In the genomic region with DNA sequence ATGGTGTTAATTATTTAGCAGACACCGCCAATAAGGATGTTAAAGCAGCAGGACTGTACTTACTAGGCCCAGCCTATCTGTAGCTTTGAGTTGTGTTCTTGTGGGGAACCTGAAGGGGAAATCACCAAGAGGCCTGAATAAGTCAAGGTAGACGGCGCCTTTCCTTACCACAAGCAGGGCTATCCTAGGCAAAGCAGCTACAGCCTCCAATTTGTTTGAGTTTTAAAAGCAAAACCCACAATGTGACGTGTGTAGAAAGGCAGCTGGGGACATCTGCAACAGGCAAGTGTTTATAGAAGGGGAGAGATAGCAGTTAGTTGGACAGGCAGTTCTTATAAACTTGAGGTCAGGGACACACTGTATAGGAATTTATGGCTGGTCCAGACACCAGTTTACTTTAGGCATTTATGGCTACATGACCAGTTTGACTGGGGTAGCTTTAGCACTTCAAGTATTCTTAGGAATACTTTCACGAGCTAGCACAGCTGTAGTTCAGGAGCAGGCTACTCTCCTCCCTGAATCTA, we compare ENCODE assay signal across 29 mouse cellular contexts. TPM values are rescaled to one million over a fixed set of nuclear protein-coding genes. Genes with fewer than 3 reads are reported as not detected.
DNase-seq lines count a peak whose midpoint lies in the region; ATAC-seq and TF ChIP-seq lines count a peak whose summit lies in the region.
"Had no signal": no experiment of that assay in that cellular context is flagged by ENCODE, and none has a peak within 500 bp of the region (broad histone marks: within the 10 kb centered on the region; RNA-seq: fewer than 3 reads in every experiment).

No protein-coding gene starts in this region.

- peaks cover 15% of the 10 kb centered on the region for H3K4me1 ChIP-seq in liver, postnatal 0 days (ENCODE audit: insufficient read depth)
- peaks cover 9 to 44% of the 10 kb centered on the region in 2 experiments for H3K4me1 ChIP-seq in CH12.LX (ENCODE audit: control insufficient read depth in 1 of 2, insufficient read depth in 2 of 2)
- peaks cover 27% of the 10 kb centered on the region for H3K4me1 ChIP-seq in intestine, embryonic 14.5 days (replicated peaks; ENCODE audit: control insufficient read depth, insufficient read depth, low read length)
- H3K4me1 ChIP-seq in stomach, embryonic 15.5 days = peaks cover 17% of the 10 kb centered on the region

- H3K9me3 ChIP-seq in liver, postnatal 0 days (ENCODE audit: low read length) = no peaks in the 10 kb centered on the region
- no peaks in the 10 kb centered on the region for H3K9me3 ChIP-seq in CH12.LX (replicated peaks; ENCODE audit: low read length)
- no peaks in the 10 kb centered on the region for H3K9me3 ChIP-seq in intestine, embryonic 14.5 days (ENCODE audit: control insufficient read depth, low read length)
- no peaks in the 10 kb centered on the region for H3K9me3 ChIP-seq in stomach, embryonic 15.5 days
- H3K9me3 ChIP-seq: embryonic facial prominence, embryonic 13.5 days; forebrain, embryonic 12.5 days; heart, embryonic 12.5 days; limb, embryonic 12.5 days had no signal

- no peak for DNase-seq in liver, postnatal 0 days
- DNase-seq in liver = no peak
- DNase-seq in CH12.LX (ENCODE audit: extremely low read depth) = peak; percentile 72
- peak; percentile 64 for DNase-seq in intestine, embryonic 14.5 days (ENCODE audit: low spot score)
- no peak for DNase-seq in frontal cortex, postnatal 14 days (ENCODE audit: low spot score in 2 of 2)
- DNase-seq in frontal cortex, adult 2 months (ENCODE audit: extremely low spot score in 1 of 2, low spot score in 1 of 2) = no peak
- DNase-seq: adrenal gland, postnatal 10 days; B cell, adult 2 months; cerebellum, adult 18-20 months; cerebellum, postnatal 36 days; embryo, embryonic 11 days; gastrocnemius, adult 2 months; heart, postnatal 14 days; kidney, adult 8-10 months; kidney, postnatal 25 days; layer of hippocampus, postnatal 36 days; right cerebral cortex, adult 18-20 months; right cerebral cortex, postnatal 4 days had no signal

- no peak overlapping the region for H3K4me3 ChIP-seq in liver, postnatal 0 days (ENCODE audit: low read depth, low read length)
- H3K4me3 ChIP-seq in CH12.LX (replicated peaks in 1 of 3; ENCODE audit: low read depth in 2 of 3, low read length in 2 of 3, poor library complexity in 1 of 3) = no peak overlapping the region
- H3K4me3 ChIP-seq in intestine, embryonic 14.5 days (ENCODE audit: low read depth, low read length) = no peak overlapping the region
- no peak overlapping the region for H3K4me3 ChIP-seq in stomach, embryonic 15.5 days (replicated peaks)
- H3K4me3 ChIP-seq: embryonic facial prominence, embryonic 13.5 days; erythroblast, embryonic 14.5 days; forebrain, embryonic 12.5 days; gastrocnemius, adult 2 months; heart, embryonic 12.5 days; layer of hippocampus, adult 2 months; limb, embryonic 12.5 days had no signal

- no peaks in the 10 kb centered on the region for H3K27me3 ChIP-seq in liver, postnatal 0 days (ENCODE audit: insufficient read depth, low read length)
- H3K27me3 ChIP-seq in CH12.LX (replicated peaks) = no peaks in the 10 kb centered on the region
- no peaks in the 10 kb centered on the region for H3K27me3 ChIP-seq in intestine, embryonic 14.5 days (replicated peaks; ENCODE audit: control insufficient read depth, insufficient read depth, low read length)
- H3K27me3 ChIP-seq in stomach, embryonic 15.5 days (replicated peaks) = no peaks in the 10 kb centered on the region
- H3K27me3 ChIP-seq: embryonic facial prominence, embryonic 13.5 days; forebrain, embryonic 12.5 days; heart, embryonic 12.5 days; limb, embryonic 12.5 days had no signal

- peak overlapping the region; percentile 60; the same call in 1 of the 2 replicates for H3K27ac ChIP-seq in liver, postnatal 0 days (ENCODE audit: low read depth)
- no peak overlapping the region for H3K27ac ChIP-seq in CH12.LX (ENCODE audit: insufficient read depth, low read depth)
- peak overlapping the region; percentile 88 for H3K27ac ChIP-seq in intestine, embryonic 14.5 days (ENCODE audit: low read depth)
- peak overlapping the region; percentile 67 for H3K27ac ChIP-seq in stomach, embryonic 15.5 days
- H3K27ac ChIP-seq: embryonic facial prominence, embryonic 13.5 days; forebrain, embryonic 12.5 days; gastrocnemius, adult 2 months; hindbrain, postnatal 0 days; limb, embryonic 12.5 days; liver, embryonic 14.5 days had no signal

- TF ChIP-seq POLR2A in CH12.LX (IDR thresholded peaks at IDR 0.05; ENCODE audit: low read depth, low read length) = no peak

- no peak for TF ChIP-seq CTCF in liver, postnatal 0 days (IDR thresholded peaks at IDR 0.05; ENCODE audit: low read depth)
- no peak for TF ChIP-seq CTCF in CH12.LX (conservative IDR thresholded peaks at IDR 0.05 in 1 of 2, IDR thresholded peaks at IDR 0.05 in 1 of 2; ENCODE audit: low read depth in 2 of 2, low read length in 2 of 2)

- dilution Hi-C loops in CH12.LX (cut with MboI; ENCODE audit: extremely low pct_ligation_motif_present, extremely low pct_unique_long_range_greater_than_20kb, low sequenced_read_pairs) = no loop called here

- no peaks in the 10 kb centered on the region for H3K36me3 ChIP-seq in liver, postnatal 0 days (replicated peaks; ENCODE audit: insufficient read depth, low read length)
- no peaks in the 10 kb centered on the region for H3K36me3 ChIP-seq in CH12.LX (replicated peaks in 1 of 2; ENCODE audit: control insufficient read depth in 1 of 2, insufficient read depth in 1 of 2, low read length in 1 of 2)
- H3K36me3 ChIP-seq in intestine, embryonic 14.5 days (ENCODE audit: control insufficient read depth, insufficient read depth, low read length) = no peaks in the 10 kb centered on the region
- H3K36me3 ChIP-seq in stomach, embryonic 15.5 days = no peaks in the 10 kb centered on the region
- H3K36me3 ChIP-seq: embryonic facial prominence, embryonic 13.5 days; forebrain, embryonic 12.5 days; heart, embryonic 12.5 days; limb, embryonic 12.5 days had no signal

- TF ChIP-seq RAD21 in CH12.LX (IDR thresholded peaks at IDR 0.05; ENCODE audit: low read depth, low read length) = no peak

- 0 out of 2 replicates have a peak overlapping the region, but pooled peaks have one; percentile 7 for H3K9ac ChIP-seq in liver, postnatal 0 days (replicated peaks)
- no peak overlapping the region for H3K9ac ChIP-seq in CH12.LX (ENCODE audit: insufficient read depth, low read depth)
- no peak overlapping the region for H3K9ac ChIP-seq in intestine, embryonic 14.5 days (ENCODE audit: low read length)
- no peak overlapping the region for H3K9ac ChIP-seq in stomach, embryonic 15.5 days
- H3K9ac ChIP-seq: embryonic facial prominence, embryonic 13.5 days; forebrain, embryonic 12.5 days; heart, embryonic 12.5 days; limb, embryonic 12.5 days; liver, embryonic 14.5 days had no signal

- 68% methylated on average over 5 of the region's 5 CpGs for WGBS in liver, postnatal 0 days (ENCODE audit: insufficient replicate concordance)
- WGBS in intestine, embryonic 14.5 days = 33% methylated on average over 5 of the region's 5 CpGs
- WGBS in stomach, embryonic 15.5 days = 53% methylated on average over 5 of the region's 5 CpGs

- no peak overlapping the region for H3K4me2 ChIP-seq in liver, postnatal 0 days (ENCODE audit: low read depth, low read length)
- no peak overlapping the region for H3K4me2 ChIP-seq in CH12.LX (ENCODE audit: insufficient read depth, low read depth, poor library complexity, severe bottlenecking)
- no peak overlapping the region for H3K4me2 ChIP-seq in intestine, embryonic 14.5 days (ENCODE audit: low read length)
- H3K4me2 ChIP-seq in stomach, embryonic 15.5 days = no peak overlapping the region
- H3K4me2 ChIP-seq: embryonic facial prominence, embryonic 13.5 days; forebrain, embryonic 12.5 days; heart, embryonic 12.5 days; limb, embryonic 12.5 days; midbrain, embryonic 11.5 days had no signal

- no peaks in the 10 kb centered on the region for H3K79me2 ChIP-seq in CH12.LX (replicated peaks; ENCODE audit: control insufficient read depth, extremely low read depth, insufficient read depth, poor library complexity, severe bottlenecking)

- in situ Hi-C loops in CH12.LX (cut with MboI; ENCODE audit: low pct_ligation_motif_present, low pct_unique_long_range_greater_than_20kb, low sequenced_read_pairs) = no loop called here

- no peak for ATAC-seq in liver, postnatal 0 days
- peak; percentile 48; the same call in 1 of the 2 replicates for ATAC-seq in intestine, embryonic 14.5 days (replicated peaks; ENCODE audit: low FRiP score, low TSS enrichment, low read depth)
- ATAC-seq in stomach, embryonic 15.5 days (ENCODE audit: insufficient read depth, low FRiP score, low read depth) = peak; percentile 38; the same call in 1 of the 2 replicates
- ATAC-seq: activated CD4-positive, CD25-positive, alpha-beta regulatory T cell, adult 4 months; hindbrain, postnatal 0 days had no signal

- TF ChIP-seq EP300 in liver, postnatal 0 days (IDR thresholded peaks at IDR 0.05; ENCODE audit: low read depth) = no peak
- TF ChIP-seq EP300 in CH12.LX (IDR thresholded peaks at IDR 0.05; ENCODE audit: low read length) = no peak

TF ChIP-seq in CH12.LX, 34 proteins besides CTCF, POLR2A, EP300 and RAD21:
- peak; percentile 32; the same call in 1 of the 2 replicates for TF ChIP-seq MEF2A (IDR thresholded peaks at IDR 0.05; ENCODE audit: borderline replicate concordance, low read depth, low read length)
- peak; percentile 69 for TF ChIP-seq ETS1 (conservative IDR thresholded peaks at IDR 0.05; ENCODE audit: low read depth, low read length)
- TF ChIP-seq KAT2A (IDR thresholded peaks at IDR 0.05; ENCODE audit: insufficient replicate concordance, low read length) = no peak

RNA-seq across cellular contexts. Expression of gene Synj2, which starts 29.3 kb away (rescaled TPM):
- polyA plus RNA-seq in liver, postnatal 0 days (2015; fragmentation: Nextera tagmentation; extraction: Ambion mirVana) = 0.62 TPM in 2 replicates
- total RNA-seq in CH12.LX (2012; rRNA removed) (4.5 and 5.3 TPM in 2 replicates), CH12.LX (2014; rRNA removed) (6.6 and 6.8 TPM in 2 replicates)
- 10.9 and 12.4 TPM in 2 replicates for polyA plus RNA-seq in CH12.LX (2012; ENCODE audit: insufficient read length, low read depth)
- 9.0 and 10.0 TPM in 2 replicates for polyA plus RNA-seq in intestine, embryonic 14.5 days (2014; fragmentation: Nextera tagmentation; extraction: Ambion mirVana)
- polyA plus RNA-seq in stomach, embryonic 15.5 days (2015; fragmentation: Nextera tagmentation; extraction: Ambion mirVana) = 5.9 and 6.6 TPM in 2 replicates
- 19.9 and 23.6 TPM in 2 replicates for polyA plus RNA-seq in frontal cortex, adult 2 months (2012; rRNA removed)
- polyA plus RNA-seq: erythroblast, embryonic 14.5 days had no signal

Comparison
In these comparisons a context has a peak if more than half of its experiments do, and no peak if none do; other contexts are left out.
1. DNase-seq: peak in CH12.LX (single experiment) and intestine, embryonic 14.5 days (single experiment); none in liver, postnatal 0 days (single experiment), liver (single experiment), frontal cortex, postnatal 14 days (0 of 2) and frontal cortex, adult 2 months (0 of 2).